Mouse (Mus musculus) heart, embryonic 13.5 days (tissue): ENCODE measurements around the gene Psen2. TPM values are rescaled to one million over a fixed set of nuclear protein-coding genes. Genes with fewer than 3 reads are reported as not detected.

ENCODE experiments used
- ATAC-seq: fragments of 200-750 bp; cut with Nextera tagmentation; 2 replicates; pipeline ENCODE4 v1.8.0; 2017; ENCODE audit warnings: moderate TSS enrichment; ENCODE audit not compliant: insufficient number of reproducible peaks, low FRiP score, low TSS enrichment; ENCODE audit errors: extremely low read depth
- H3K27ac ChIP-seq: fragments of 300-500 bp; sonication (generic); replicated peaks from 2 replicates; pipeline ENCODE4 v1.5.1; 2015; ENCODE audit warnings: moderate library complexity, mild to moderate bottlenecking, inconsistent platforms
- H3K27me3 ChIP-seq: fragments of 300-500 bp; sonication (generic); replicated peaks from 2 replicates; pipeline ENCODE4 v1.6.1; 2015; ENCODE audit warnings: mild to moderate bottlenecking, inconsistent platforms
- H3K36me3 ChIP-seq: fragments of 300-500 bp; sonication (generic); 2 replicates; pipeline ENCODE4 v1.6.1; 2015; ENCODE audit warnings: mild to moderate bottlenecking, inconsistent platforms
- H3K4me1 ChIP-seq: fragments of 300-500 bp; sonication (generic); 2 replicates; pipeline ENCODE4 v1.6.1; 2015; ENCODE audit warnings: inconsistent platforms
- H3K4me2 ChIP-seq: fragments of 300-500 bp; sonication (generic); 2 replicates; pipeline ENCODE4 v1.6.1; 2015; ENCODE audit warnings: inconsistent platforms, mild to moderate bottlenecking, moderate library complexity
- H3K4me3 ChIP-seq: fragments of 300-500 bp; sonication (generic); 2 replicates; pipeline ENCODE4 v1.5.1; 2015; ENCODE audit warnings: moderate library complexity, mild to moderate bottlenecking, inconsistent platforms
- H3K9ac ChIP-seq: fragments of 300-500 bp; sonication (generic); 2 replicates; pipeline ENCODE4 v1.6.1; 2015; ENCODE audit warnings: inconsistent platforms, mild to moderate bottlenecking, moderate library complexity
- H3K9me3 ChIP-seq: fragments of 300-500 bp; sonication (generic); 2 replicates; pipeline ENCODE4 v1.6.1; 2016; ENCODE audit warnings: inconsistent platforms
- WGBS: fragments of 180-500 bp; shearing (Covaris S2); methylation state at CpG from one replicate; pipeline ENCODE4 v1.1.7; 2015; ENCODE audit warnings: mixed read lengths; 5-methylcytosine and 5-hydroxymethylcytosine counted together
- polyA plus RNA-seq: library from polyadenylated mRNA; unstranded; fragments of >200 nt; fragmentation: Nextera tagmentation; extraction: Ambion mirVana; gene quantifications from 2 replicates; pipeline ENCODE4 v1.2.1, GENCODE M21; 2015

Psen2 gene
- polyA plus RNA-seq, 1 experiment from 2014 or later, result 15.8 TPM

DNA sequence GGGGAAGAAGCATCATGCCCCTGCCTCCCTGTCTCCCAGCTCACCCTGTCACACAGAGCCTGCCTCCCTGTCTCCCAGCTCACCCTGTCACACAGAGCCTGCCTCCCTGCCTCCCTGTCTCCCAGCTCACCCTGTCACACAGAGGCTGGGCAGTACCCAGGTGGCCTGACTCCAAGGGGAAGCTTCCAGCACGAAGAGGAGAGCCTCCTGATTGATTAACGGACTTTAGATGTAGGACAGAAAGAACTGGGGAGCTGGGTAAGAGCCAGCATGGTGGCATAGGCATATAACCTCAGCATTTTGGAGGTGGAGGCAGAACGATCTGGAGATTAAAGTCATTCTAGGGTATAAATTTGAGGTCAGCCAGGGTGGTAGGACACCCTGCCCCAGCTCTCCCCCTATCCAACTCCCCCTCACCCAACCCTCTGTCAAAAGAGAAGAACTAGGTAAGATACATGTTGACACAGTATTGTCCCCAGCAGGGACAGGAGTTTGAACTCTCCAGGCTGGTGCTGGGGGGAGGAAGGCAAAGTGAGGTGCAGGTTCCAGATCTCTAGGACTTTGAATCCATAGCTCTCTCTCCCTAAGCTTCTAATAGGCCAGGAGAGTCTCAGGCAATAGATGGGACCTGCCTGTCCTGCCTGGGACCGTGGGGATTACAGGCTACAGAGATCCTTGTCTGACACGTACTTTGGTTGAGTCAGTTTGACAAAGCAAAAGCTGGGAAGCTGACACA lies 46.5 kb downstream of the Psen2 start:
- H3K4me1 ChIP-seq, result no peaks in the 10 kb centered on the region
- no peak for ATAC-seq
- WGBS, result 54% methylated on average over 5 of the region's 5 CpGs
- H3K9me3 ChIP-seq, result no peaks in the 10 kb centered on the region
- no peak overlapping the region for H3K9ac ChIP-seq
- H3K4me2 ChIP-seq, result no peak overlapping the region
- no peak overlapping the region for H3K27ac ChIP-seq
- no peaks in the 10 kb centered on the region for H3K27me3 ChIP-seq
- no peaks in the 10 kb centered on the region for H3K36me3 ChIP-seq
- H3K4me3 ChIP-seq, result no peak overlapping the region

- Histone ChIP-seq H3K4me2 (no peak overlapping the region), H3K4me3 (no peak overlapping the region), H3K27me3 (no peaks in the 10 kb centered on the region), H3K9me3 (no peaks in the 10 kb centered on the region), H3K36me3 (no peaks in the 10 kb centered on the region), H3K27ac (no peak overlapping the region), H3K4me1 (peaks cover 9% of the 10 kb centered on the region), H3K9ac (no peak overlapping the region)
- 15% methylated on average over 4 of the region's 4 CpGs for WGBS
- ATAC-seq, result no peak
Observed at GRCm38 (mm10) chr1:180215044-180215443, 48.2 kb downstream of the Psen2 start.

GRCm38 (mm10) chr1:180212911-180213310 lies 50.3 kb downstream of the Psen2 start:
- Histone ChIP-seq H3K36me3 (no peaks in the 10 kb centered on the region), H3K4me2 (no peak overlapping the region), H3K4me1 (peaks cover 17% of the 10 kb centered on the region), H3K9ac (no peak overlapping the region), H3K9me3 (no peaks in the 10 kb centered on the region), H3K27me3 (no peaks in the 10 kb centered on the region), H3K27ac (no peak overlapping the region), H3K4me3 (no peak overlapping the region)
- WGBS, result 83% methylated on average over 5 of the region's 5 CpGs
- ATAC-seq, result no peak

GRCm38 (mm10) chr1:180210781-180211271 lies 52.4 kb downstream of the Psen2 start:
- no peak overlapping the region for H3K9ac ChIP-seq
- H3K27me3 ChIP-seq, result no peaks in the 10 kb centered on the region
- no peaks in the 10 kb centered on the region for H3K9me3 ChIP-seq
- no peak for ATAC-seq
- 76% methylated on average over 9 of the region's 9 CpGs for WGBS
- no peak overlapping the region for H3K4me3 ChIP-seq
- no peaks in the 10 kb centered on the region for H3K36me3 ChIP-seq
- no peak overlapping the region for H3K4me2 ChIP-seq
- H3K27ac ChIP-seq, result 0 out of 2 replicates have a peak overlapping the region, but pooled peaks have one; percentile 5
- peaks cover 17% of the 10 kb centered on the region for H3K4me1 ChIP-seq

DNA sequence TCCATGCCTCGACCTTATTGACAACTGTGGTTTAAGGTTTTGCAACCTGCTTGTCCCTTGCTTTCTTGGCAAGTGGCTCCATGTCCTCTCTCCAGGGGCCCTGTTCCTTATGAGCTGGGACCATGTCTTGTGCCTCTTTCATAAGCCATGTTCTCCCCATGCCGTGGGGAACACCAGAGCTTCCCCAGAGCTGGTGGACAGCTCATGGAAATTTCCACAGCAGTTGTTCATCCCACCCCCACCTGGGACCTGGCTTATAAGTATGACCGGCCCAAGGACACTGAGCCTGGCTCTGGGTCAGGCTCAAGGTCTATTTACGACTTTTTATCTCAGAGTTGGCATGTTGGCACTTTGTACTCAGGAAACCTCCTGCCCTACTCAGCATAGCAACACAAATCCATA lies 53.2 kb downstream of the Psen2 start:
- 51% methylated on average over 4 of the region's 4 CpGs for WGBS
- Histone ChIP-seq H3K36me3 (no peaks in the 10 kb centered on the region), H3K27me3 (no peaks in the 10 kb centered on the region), H3K9me3 (peaks cover 2% of the 10 kb centered on the region), H3K4me3 (no peak overlapping the region), H3K27ac (peak overlapping the region; percentile 18; the same call in 1 of the 2 replicates), H3K4me1 (peaks cover 17% of the 10 kb centered on the region), H3K4me2 (no peak overlapping the region), H3K9ac (no peak overlapping the region)
- ATAC-seq, result no peak

- H3K9me3 ChIP-seq, result peaks cover 13% of the 10 kb centered on the region
- H3K9ac ChIP-seq, result no peak overlapping the region
- 54% methylated on average over 3 of the region's 3 CpGs for WGBS
- H3K36me3 ChIP-seq, result no peaks in the 10 kb centered on the region
- H3K4me2 ChIP-seq, result no peak overlapping the region
- no peak overlapping the region for H3K27ac ChIP-seq
- no peak for ATAC-seq
- peaks cover 17% of the 10 kb centered on the region for H3K4me1 ChIP-seq
- no peaks in the 10 kb centered on the region for H3K27me3 ChIP-seq
- no peak overlapping the region for H3K4me3 ChIP-seq
Observed at GRCm38 (mm10) chr1:180208370-180208769, 54.9 kb downstream of the Psen2 start.

GRCm38 (mm10) chr1:180200722-180201121 lies 62.5 kb downstream of the Psen2 start:
- Histone ChIP-seq H3K4me1 (peaks cover 5% of the 10 kb centered on the region; the same call in 1 of the 2 replicates), H3K4me2 (no peak overlapping the region), H3K9me3 (peaks cover 13% of the 10 kb centered on the region), H3K4me3 (no peak overlapping the region), H3K9ac (no peak overlapping the region), H3K27ac (no peak overlapping the region), H3K27me3 (0 out of 2 replicates have a peak, but pooled peaks cover 3% of the 10 kb centered on the region), H3K36me3 (no peaks in the 10 kb centered on the region)
- 61% methylated on average over 5 of the region's 5 CpGs for WGBS
- no peak for ATAC-seq

DNA sequence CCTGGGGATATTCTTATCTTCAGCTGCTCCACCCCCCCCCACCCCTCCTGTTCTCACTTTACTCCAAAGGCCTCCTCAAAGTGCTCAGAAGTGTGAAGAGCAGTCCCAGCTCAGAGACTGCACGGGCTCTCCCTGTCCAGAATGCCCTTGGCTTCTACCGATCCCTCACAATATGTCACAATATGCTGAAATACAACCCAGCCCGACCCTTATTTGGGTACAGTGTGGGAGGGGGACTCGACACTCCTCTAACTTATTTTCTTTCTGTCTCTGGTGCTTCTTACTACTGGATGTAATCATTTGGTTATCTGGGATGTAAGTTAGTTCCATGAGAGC lies 63.6 kb downstream of the Psen2 start:
- H3K4me2 ChIP-seq, result no peak overlapping the region
- peaks cover 13% of the 10 kb centered on the region for H3K4me1 ChIP-seq

GRCm38 (mm10) chr1:180198959-180199714 lies 64.1 kb downstream of the Psen2 start, which contains the start of gene Coq8a:
Gene Coq8a (minus strand): TSS chr1:180199602.
- 55% methylated on average over 4 of the region's 4 CpGs for WGBS
- H3K27me3 ChIP-seq, result peaks cover 4% of the 10 kb centered on the region; the same call in 1 of the 2 replicates
- no peak for ATAC-seq
- peaks cover 1% of the 10 kb centered on the region; the same call in 1 of the 2 replicates for H3K9me3 ChIP-seq
- H3K4me3 ChIP-seq, result no peak within 1 kb of the TSS
- no peak within 1 kb of the TSS for H3K9ac ChIP-seq
- H3K36me3 ChIP-seq, result no peaks in the 10 kb centered on the region
- H3K4me2 ChIP-seq, result no peak within 1 kb of the TSS
- H3K4me1 ChIP-seq, result peaks cover 19% of the 10 kb centered on the region
- no peak within 1 kb of the TSS for H3K27ac ChIP-seq

More for the DNA sequence above, 63.6 kb downstream of the Psen2 start:
- 0 out of 2 replicates have a peak, but pooled peaks cover 3% of the 10 kb centered on the region for H3K27me3 ChIP-seq
- no peak overlapping the region for H3K4me3 ChIP-seq
- H3K9ac ChIP-seq, result no peak overlapping the region
- H3K9me3 ChIP-seq, result peaks cover 7% of the 10 kb centered on the region
- 47% methylated on average over 4 of the region's 4 CpGs for WGBS
- no peak overlapping the region for H3K27ac ChIP-seq
- ATAC-seq, result no peak
- no peaks in the 10 kb centered on the region for H3K36me3 ChIP-seq

DNA sequence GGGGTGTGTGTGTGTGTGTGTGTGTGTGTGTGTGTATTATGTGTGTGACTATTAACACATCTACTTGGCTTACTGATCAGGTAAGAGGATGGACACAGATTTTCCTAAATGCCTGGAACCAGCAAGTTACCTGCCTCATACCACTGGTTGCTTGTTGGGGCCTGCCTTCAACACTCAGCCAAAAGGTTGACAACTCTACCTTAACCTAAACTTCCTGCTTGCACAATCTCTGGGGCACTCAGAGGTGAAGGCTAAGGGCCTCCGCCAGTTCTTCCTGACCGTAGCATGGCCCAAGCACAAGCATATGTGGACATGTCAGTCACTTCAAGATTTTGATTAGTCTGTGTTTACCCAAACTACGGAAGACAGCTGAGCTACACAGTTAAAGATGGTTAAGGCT lies 65.3 kb downstream of the Psen2 start:
- H3K4me2 ChIP-seq, result no peak overlapping the region
- no peak overlapping the region for H3K27ac ChIP-seq
- no peak overlapping the region for H3K9ac ChIP-seq
- no peak for ATAC-seq
- no peak overlapping the region for H3K4me3 ChIP-seq
- peaks cover 29% of the 10 kb centered on the region for H3K4me1 ChIP-seq
- H3K36me3 ChIP-seq, result no peaks in the 10 kb centered on the region
- H3K9me3 ChIP-seq, result no peaks in the 10 kb centered on the region
- 65% methylated on average over 3 of the region's 3 CpGs for WGBS
- H3K27me3 ChIP-seq, result peaks cover 11% of the 10 kb centered on the region

DNA sequence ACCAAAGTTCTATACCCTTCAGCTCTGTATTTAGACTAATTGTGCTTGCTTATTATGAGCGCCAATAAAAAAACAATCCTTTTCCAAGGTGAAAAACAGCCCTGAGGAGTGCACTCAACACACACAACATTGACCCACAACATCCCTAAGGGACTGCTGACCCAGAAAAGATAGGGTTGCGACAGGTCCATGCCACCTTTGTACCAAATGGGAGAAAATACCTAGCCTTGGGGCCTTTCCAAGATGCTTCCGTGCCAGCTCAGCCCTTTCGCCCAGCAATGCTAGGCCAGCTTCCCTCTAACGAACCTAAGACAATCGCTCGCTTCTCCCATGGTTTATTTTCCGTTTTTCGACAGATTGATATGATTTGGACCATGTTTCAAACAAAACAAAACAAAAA lies 66.7 kb downstream of the Psen2 start:
- 85% methylated on average over 9 of the region's 9 CpGs for WGBS
- Histone ChIP-seq H3K9ac (peak overlapping the region; percentile 74), H3K4me2 (peak overlapping the region; percentile 98), H3K9me3 (no peaks in the 10 kb centered on the region), H3K27ac (no peak overlapping the region), H3K4me3 (peak overlapping the region; percentile 86), H3K36me3 (no peaks in the 10 kb centered on the region), H3K4me1 (peaks cover 37% of the 10 kb centered on the region), H3K27me3 (peaks cover 11% of the 10 kb centered on the region)
- no peak for ATAC-seq
